Mouse (Mus musculus) liver (tissue): ENCODE data around the gene Slain1.
A peak's percentile ranks its signal among the peaks of the same experiment; 100 is the strongest.

Source experiments
- DNase-seq: peaks from one replicate; pipeline ENCODE4 v3.0.0-alpha.2; 2020; ENCODE audit warnings: mixed read lengths

Gene Slain1

DNA sequence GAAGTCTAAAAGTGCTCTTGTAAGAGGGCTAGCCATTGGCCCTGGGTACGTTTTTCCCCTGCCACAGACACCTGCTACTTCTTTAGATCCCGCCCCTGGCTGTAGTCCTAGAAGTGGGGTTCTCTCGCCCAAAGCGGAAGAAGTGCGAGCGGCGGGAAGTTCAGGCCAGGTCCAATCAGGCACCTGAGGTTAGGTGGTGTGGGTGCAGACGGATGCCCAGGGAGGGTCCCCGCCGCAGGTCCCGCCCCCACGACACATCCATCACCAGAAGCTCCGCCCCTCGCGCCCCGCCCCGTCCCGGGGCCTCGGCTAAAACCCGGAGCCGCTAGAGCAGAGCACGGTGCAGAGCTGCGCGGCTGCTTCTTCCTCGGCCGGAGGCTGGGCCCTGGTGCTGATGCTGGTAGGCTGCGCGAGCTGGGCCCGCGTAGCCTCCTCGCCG is at the start of gene Slain1:
Gene Slain1 (plus strand): TSS at position 333 of the 439 bp plus-strand sequence.
- DNase-seq, result peak; percentile 82

- DNase-seq, result no peak
Observed at GRCm38 (mm10) chr14:103608063-103608462, 42.0 kb upstream of the Slain1 start.

DNA sequence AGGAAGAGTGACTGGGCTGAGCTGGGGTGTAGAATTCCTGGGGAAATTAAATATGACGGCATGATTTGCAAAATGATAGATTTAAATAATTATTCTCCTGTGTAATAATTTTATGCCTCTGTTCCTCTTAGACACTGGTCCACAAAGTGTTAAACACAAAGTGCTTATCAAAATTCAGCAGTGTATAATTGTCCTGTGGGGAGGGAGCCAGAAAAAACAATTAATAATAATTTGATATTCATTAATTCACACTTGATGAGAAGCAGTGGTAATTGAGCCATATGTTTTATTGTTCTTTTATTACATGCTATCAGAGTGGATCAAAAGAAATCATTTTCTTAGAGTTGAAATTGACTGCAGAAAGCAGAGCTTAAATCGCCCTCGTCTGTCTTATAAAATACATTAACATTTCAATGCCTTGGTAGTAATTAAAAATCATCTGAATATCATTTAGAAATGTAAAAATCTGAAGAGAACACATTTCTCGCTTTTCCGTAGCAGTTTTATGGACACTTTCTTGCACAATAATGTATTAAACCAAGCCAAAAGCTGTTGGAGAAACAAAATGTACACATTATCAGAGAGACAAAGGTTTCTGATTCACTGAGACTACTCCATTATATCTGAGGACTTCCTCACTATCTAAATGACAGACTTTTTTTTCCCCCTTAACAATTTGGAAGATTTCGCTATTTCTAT is 36.3 kb upstream of the Slain1 start:
- no peak for DNase-seq

- no peak for DNase-seq
Observed at GRCm38 (mm10) chr14:103614272-103614587, 35.8 kb upstream of the Slain1 start.

- no peak for DNase-seq
Observed at GRCm38 (mm10) chr14:103619756-103620155, 30.3 kb upstream of the Slain1 start.

DNA sequence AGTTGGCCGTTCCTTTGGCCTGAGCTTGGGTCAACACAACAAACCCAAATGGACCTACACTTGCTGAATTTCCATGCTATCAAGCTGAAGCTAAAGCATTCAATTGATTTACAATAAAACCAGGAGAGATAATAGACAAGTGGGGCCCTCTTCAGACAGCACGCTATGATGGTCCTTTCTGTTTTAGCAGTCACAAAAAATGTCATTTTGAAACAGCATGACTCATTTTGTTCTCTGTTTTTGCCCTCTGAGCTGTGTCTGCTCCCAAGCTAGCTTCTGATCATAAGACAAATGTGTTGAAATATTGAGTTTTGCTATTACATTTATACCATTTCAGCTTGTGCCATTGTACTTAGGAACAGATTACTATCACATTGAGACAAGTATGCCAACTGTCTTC is 28.8 kb upstream of the Slain1 start:
- no peak for DNase-seq

DNA sequence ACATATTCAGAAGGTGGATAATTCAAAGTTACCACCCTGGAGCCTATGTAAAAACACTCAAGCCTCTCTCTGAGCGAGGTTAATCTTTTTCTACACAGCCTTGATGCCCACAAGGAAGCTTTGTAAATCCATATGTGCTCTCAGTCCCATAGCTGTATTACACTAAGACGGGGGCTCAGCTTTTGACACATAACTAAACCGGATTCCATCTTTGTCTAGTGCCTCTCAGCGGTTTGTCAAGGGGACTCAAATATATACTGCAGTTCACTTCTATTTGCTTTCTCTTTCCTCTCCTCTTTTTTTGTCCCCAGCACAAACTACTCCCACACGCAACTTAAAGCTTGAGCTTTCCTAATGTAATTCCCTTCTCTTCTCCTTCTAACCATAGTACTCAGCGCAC is 23.9 kb upstream of the Slain1 start:
- DNase-seq, result no peak

DNA sequence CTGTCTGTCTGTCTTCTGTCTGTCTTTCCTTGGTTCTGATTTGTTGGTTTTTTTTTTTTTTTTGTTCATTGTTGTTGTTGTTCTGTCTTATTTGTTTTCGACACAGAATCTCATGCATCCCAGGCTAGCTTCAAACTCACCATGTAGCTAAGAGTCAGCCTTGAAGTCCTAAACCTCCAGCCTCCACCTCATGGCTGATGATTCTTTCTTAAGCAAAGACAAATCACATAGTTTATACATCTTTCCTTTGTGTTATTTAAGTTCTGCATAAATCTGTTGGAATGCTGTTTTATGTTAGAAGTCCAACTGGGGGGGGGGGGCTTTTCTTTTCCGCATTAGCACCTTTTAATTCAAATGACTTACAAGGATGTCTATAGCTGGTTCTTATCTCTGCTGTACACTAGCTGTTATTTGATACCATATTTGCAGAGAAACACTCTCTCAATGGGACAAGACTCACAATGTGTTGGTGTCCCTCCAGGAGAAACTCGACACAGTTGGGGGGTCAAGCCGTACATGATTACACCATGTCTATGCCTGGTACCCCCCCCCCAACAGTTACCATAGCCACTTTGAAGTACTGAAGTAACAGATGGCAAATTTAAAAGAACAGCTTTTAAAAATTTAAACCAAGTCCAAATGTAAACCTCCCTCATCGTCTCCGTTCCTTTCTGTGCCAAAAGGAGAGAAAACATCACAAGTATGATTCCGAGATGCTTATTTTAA is 20.2 kb upstream of the Slain1 start:
- no peak for DNase-seq

- peak; percentile 5 for DNase-seq
Observed at GRCm38 (mm10) chr14:103630545-103630944, 19.5 kb upstream of the Slain1 start.

DNA sequence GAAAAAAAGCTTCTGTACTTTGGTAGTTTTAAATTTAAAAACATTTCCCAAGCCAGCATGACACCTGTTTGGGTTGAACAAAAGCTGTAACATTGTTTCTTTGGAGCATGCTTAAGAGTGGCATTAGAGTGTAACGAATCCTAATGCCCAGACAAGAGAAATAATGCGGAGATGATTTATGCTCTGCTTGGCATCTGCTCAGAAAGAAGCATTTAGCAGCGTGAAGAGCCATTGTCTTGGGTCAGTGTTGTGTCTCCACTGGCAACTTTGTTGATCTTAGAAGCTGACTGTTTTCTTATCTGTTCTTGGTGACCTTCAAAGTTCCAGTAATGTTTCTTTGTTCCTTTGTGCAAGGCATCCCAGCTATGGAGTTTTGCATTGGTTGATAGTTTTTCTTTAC is 6.1 kb upstream of the Slain1 start:
- DNase-seq, result no peak

- DNase-seq, result no peak
Observed at GRCm38 (mm10) chr14:103647981-103648380, 2.0 kb upstream of the Slain1 start.

- DNase-seq, result no peak
Observed at GRCm38 (mm10) chr14:103648623-103649255, 1.3 kb upstream of the Slain1 start.

- DNase-seq, result no peak
Observed at GRCm38 (mm10) chr14:103649302-103649701, 726 bp upstream of the Slain1 start.

GRCm38 (mm10) chr14:103650413-103651101 is 529 bp downstream of the Slain1 start:
- DNase-seq, result peak; percentile 37

GRCm38 (mm10) chr14:103651106-103651505 is 1.1 kb downstream of the Slain1 start:
- DNase-seq, result no peak

GRCm38 (mm10) chr14:103651562-103651961 is 1.5 kb downstream of the Slain1 start:
- no peak for DNase-seq

DNA sequence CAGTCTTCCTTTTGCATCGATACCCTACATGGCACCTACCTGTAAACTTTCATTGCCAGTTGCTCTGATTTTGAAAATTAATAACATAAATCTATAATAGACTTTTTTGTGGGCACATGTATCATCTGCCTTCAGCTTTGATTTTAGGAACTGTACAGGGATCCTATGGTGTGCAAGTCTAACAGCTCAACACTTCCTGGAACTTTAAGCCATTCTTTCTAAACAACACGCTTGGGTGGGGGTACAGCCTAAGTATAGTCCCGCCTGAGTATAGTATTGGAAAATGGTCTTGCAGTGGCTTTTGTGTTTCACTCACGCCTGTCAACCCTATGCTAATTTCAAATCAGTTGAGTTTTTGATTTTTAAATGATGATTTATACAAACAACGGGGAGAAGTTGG is 2.5 kb downstream of the Slain1 start:
- no peak for DNase-seq

GRCm38 (mm10) chr14:103653800-103654199 is 3.8 kb downstream of the Slain1 start:
- no peak for DNase-seq

GRCm38 (mm10) chr14:103655448-103655847 is 5.4 kb downstream of the Slain1 start:
- DNase-seq, result no peak

DNA sequence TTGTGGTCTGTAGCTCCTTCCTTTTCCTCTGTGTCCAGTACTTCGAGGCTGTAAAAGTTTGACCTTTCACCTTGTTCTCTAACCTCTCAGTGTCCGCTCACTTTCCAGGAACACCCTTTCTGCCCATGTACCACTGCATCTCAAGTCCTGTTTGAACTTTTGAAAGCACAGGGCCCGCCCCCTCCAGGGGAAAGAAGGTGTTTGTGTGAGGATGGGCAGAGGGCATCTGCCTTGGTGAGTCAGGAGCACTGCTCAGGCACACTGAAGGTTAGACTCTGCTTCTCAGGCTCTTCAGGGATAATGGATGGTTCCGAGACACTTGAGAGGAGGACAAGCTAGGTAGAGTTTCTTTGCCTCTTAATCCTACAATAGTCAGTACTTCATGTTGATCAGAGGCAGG is 7.8 kb downstream of the Slain1 start:
- no peak for DNase-seq

- no peak for DNase-seq
Observed at GRCm38 (mm10) chr14:103663026-103663425, 13.0 kb downstream of the Slain1 start.

DNA sequence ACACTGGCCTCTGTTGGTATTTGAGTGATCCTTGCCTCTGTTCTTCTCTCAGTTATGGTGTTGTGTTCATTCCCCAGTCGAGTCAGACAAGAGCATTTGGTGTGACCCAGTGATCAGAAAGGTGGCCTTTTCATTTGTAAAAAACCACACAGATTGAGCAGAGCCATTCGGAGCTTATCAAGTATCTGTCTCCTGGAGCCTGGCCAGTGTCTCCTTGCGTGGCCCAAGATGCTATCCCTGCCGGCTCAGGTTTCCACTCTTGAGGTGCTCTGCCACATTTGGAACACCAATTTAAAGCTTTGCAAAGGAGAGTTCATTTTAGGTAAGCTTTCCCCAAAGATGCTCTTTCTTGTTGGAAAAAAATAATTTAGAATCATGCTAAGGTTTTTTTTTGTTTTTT is 14.4 kb downstream of the Slain1 start:
- no peak for DNase-seq

DNA sequence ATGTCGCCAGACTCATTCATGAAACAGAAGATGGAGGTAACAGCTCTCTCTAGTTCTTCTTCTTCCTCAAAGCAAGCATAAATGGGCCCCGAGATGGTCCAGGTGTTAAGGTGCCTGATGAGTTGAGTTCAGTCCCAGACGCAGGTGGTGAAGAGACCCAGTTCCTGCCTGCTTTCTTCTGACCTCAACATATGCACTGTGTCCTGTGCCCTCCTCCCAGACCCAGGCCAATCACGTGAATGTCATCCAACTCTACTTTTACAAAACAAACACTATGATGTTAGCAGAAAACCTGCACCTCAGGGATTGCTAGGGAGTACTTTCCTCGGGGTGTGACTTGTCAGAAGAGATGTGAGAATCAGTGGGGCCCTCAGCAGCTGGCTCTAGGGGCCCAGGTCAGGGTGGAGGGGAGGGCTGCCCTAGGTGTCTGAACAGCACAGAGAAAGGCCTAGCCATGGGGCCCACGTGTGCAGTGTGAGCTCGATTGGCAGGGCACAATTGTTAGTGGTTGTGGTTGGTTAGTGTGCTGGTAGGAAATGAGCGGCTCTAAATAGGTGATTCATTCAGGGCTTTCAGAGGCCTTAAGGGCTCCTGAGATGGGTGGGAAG is 16.4 kb downstream of the Slain1 start:
- no peak for DNase-seq
